Mouse (Mus musculus): ENCODE results near the gene Dcakd. TPM values are rescaled to one million over a fixed set of nuclear protein-coding genes. Genes with fewer than 3 reads are reported as not detected.
A peak's percentile ranks its signal among the peaks of the same experiment; 100 is the strongest.

Dcakd gene
- polyA plus RNA-seq, 1 experiment from 2014 or later, result 36.8 TPM

- Histone ChIP-seq H3K9me3 (ENCODE audit: control insufficient read depth, low read length) (no peaks in the 10 kb centered on the region), H3K4me3 (ENCODE audit: low read depth, low read length) (no peak overlapping the region), H3K27me3 (ENCODE audit: control insufficient read depth, insufficient read depth, low read length) (no peaks in the 10 kb centered on the region), H3K36me3 (ENCODE audit: control insufficient read depth, insufficient read depth, low read length) (peaks cover 27% of the 10 kb centered on the region), H3K27ac (replicated peaks) (peak overlapping the region; percentile 24; the same call in 1 of the 2 replicates), H3K4me1 (replicated peaks; ENCODE audit: control insufficient read depth, insufficient read depth) (no peaks in the 10 kb centered on the region), H3K4me2 (replicated peaks; ENCODE audit: low read depth) (no peak overlapping the region), H3K9ac (ENCODE audit: low read length) (no peak overlapping the region)
- ATAC-seq (ENCODE audit: low FRiP score, low TSS enrichment) (no peak), DNase-seq (ENCODE audit: low spot score) (no peak)
- no peak for TF ChIP-seq CTCF (IDR thresholded peaks at IDR 0.05; ENCODE audit: low read depth)
- TF ChIP-seq EP300 (optimal IDR thresholded peaks at IDR 0.05), result no peak
- 82% methylated on average over 18 of the region's 18 CpGs for WGBS
These were observed 25.3 kb upstream of the Dcakd start for GRCm38 (mm10) chr11:103053191-103054076.

DNA sequence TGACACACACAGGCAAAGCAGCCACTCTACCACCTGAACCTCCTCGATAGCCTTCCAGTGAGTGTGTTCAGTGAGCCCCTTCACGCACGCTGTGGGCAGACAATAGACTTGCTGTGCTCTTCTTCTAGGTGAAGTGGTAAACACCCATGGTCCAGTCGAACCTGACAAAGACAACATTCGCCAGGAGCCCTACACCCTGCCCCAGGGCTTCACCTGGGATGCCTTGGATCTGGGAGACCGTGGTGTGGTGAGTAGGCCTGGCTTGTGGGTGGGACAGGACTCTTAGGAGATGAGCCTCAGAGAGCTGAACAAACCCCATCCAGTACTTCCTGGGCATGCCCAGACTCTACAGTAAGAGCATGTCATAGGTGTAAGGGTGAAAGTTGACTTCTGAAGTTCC, 23.9 kb upstream of the Dcakd start:
- H3K4me2 ChIP-seq (replicated peaks; ENCODE audit: low read depth), result no peak overlapping the region
- no peak overlapping the region for H3K4me3 ChIP-seq (ENCODE audit: low read depth, low read length)
- ATAC-seq (ENCODE audit: low FRiP score, low TSS enrichment) (no peak), DNase-seq (ENCODE audit: low spot score) (no peak)
- H3K27ac ChIP-seq (replicated peaks), result no peak overlapping the region
- no peak overlapping the region for H3K9ac ChIP-seq (ENCODE audit: low read length)
- H3K9me3 ChIP-seq (ENCODE audit: control insufficient read depth, low read length), result no peaks in the 10 kb centered on the region
- TF ChIP-seq CTCF (IDR thresholded peaks at IDR 0.05; ENCODE audit: low read depth) (no peak), EP300 (optimal IDR thresholded peaks at IDR 0.05) (no peak)
- no peaks in the 10 kb centered on the region for H3K4me1 ChIP-seq (replicated peaks; ENCODE audit: control insufficient read depth, insufficient read depth)
- no peaks in the 10 kb centered on the region for H3K27me3 ChIP-seq (ENCODE audit: control insufficient read depth, insufficient read depth, low read length)
- WGBS, result 87% methylated on average over 6 of the region's 6 CpGs
- H3K36me3 ChIP-seq (ENCODE audit: control insufficient read depth, insufficient read depth, low read length), result peaks cover 17% of the 10 kb centered on the region

DNA sequence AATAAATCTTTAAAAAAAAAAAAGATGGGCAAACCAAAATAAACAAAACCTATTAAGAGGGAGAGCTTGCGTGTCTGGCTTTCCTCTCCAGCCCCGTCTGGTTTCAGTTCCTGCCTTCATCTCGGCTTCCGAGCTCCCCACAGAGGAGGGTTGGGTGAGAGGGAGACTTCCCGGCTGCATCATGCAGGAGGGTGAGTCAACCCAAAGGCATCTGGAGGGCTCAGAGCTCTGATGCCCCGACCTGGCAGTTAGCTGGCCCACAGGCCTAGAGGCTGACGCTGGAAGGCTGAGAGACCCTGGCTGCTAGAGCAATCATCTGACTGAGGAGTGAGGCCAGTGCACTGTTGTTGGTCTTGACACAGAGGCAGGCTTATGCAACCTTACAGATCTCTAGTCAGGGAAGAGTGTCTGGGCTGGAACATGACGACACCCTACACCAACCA, 23.1 kb upstream of the Dcakd start:
- WGBS, result 43% methylated on average over 8 of the region's 8 CpGs
- Histone ChIP-seq H3K36me3 (ENCODE audit: control insufficient read depth, insufficient read depth, low read length) (peaks cover 19% of the 10 kb centered on the region), H3K9me3 (ENCODE audit: control insufficient read depth, low read length) (no peaks in the 10 kb centered on the region), H3K9ac (ENCODE audit: low read length) (no peak overlapping the region), H3K27ac (replicated peaks) (peak overlapping the region; percentile 30; the same call in 1 of the 2 replicates), H3K4me3 (ENCODE audit: low read depth, low read length) (no peak overlapping the region), H3K4me2 (replicated peaks; ENCODE audit: low read depth) (no peak overlapping the region), H3K4me1 (replicated peaks; ENCODE audit: control insufficient read depth, insufficient read depth) (no peaks in the 10 kb centered on the region), H3K27me3 (ENCODE audit: control insufficient read depth, insufficient read depth, low read length) (no peaks in the 10 kb centered on the region)
- no peak for TF ChIP-seq CTCF (IDR thresholded peaks at IDR 0.05; ENCODE audit: low read depth)
- TF ChIP-seq EP300 (optimal IDR thresholded peaks at IDR 0.05), result no peak
- DNase-seq (ENCODE audit: low spot score) (peak; percentile 33), ATAC-seq (ENCODE audit: low FRiP score, low TSS enrichment) (peak; percentile 78; the same call in 1 of the 2 replicates)

DNA sequence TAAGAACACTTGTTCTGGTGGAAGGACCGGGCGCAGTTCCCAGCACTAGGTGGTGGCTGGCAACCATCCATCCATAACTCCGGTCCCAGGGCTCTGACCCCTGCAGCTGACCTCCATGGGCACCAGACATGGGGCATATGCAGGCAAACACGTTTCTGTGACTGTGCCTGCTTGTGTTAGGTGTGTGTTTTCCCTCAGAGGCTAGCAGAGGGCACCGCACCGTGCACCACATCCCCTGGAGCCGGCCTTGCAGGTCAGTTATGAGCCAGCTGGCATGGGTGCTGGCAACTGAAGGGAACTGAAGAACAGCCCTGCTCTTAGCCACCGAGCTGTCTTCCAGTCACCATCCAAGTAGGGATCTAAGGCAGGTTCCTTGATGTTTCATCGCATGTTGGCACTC, 22.0 kb upstream of the Dcakd start:
- no peak overlapping the region for H3K4me2 ChIP-seq (replicated peaks; ENCODE audit: low read depth)
- DNase-seq (ENCODE audit: low spot score), result no peak
- peaks cover 16% of the 10 kb centered on the region for H3K36me3 ChIP-seq (ENCODE audit: control insufficient read depth, insufficient read depth, low read length)
- no peak for ATAC-seq (ENCODE audit: low FRiP score, low TSS enrichment)
- no peak overlapping the region for H3K9ac ChIP-seq (ENCODE audit: low read length)
- no peak overlapping the region for H3K4me3 ChIP-seq (ENCODE audit: low read depth, low read length)
- no peaks in the 10 kb centered on the region for H3K9me3 ChIP-seq (ENCODE audit: control insufficient read depth, low read length)
- H3K4me1 ChIP-seq (replicated peaks; ENCODE audit: control insufficient read depth, insufficient read depth), result no peaks in the 10 kb centered on the region
- 89% methylated on average over 9 of the region's 9 CpGs for WGBS
- no peak for TF ChIP-seq CTCF (IDR thresholded peaks at IDR 0.05; ENCODE audit: low read depth)
- TF ChIP-seq EP300 (optimal IDR thresholded peaks at IDR 0.05), result no peak
- no peaks in the 10 kb centered on the region for H3K27me3 ChIP-seq (ENCODE audit: control insufficient read depth, insufficient read depth, low read length)
- H3K27ac ChIP-seq (replicated peaks), result no peak overlapping the region

DNA sequence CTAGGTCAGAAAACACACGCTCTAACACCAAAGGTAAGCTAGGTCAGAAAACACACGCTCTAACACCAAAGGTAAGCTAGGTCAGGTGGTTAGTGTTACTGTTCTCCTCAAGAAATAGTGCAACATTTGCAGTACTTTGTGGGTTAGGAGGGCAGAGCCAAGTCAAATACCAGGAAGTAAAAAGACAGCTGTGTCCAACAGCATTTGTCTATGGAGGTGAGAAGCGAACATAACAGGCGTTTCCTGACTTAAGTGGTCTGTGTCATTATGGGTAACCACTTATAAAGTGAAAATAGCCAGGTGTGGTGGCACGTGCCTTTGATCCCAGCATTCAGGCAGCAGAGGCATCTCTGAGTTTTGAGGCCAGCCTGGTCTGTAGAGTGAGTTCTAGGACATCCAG, 21.5 kb upstream of the Dcakd start:
- Histone ChIP-seq H3K9me3 (ENCODE audit: control insufficient read depth, low read length) (no peaks in the 10 kb centered on the region), H3K4me2 (replicated peaks; ENCODE audit: low read depth) (no peak overlapping the region), H3K27me3 (ENCODE audit: control insufficient read depth, insufficient read depth, low read length) (no peaks in the 10 kb centered on the region), H3K27ac (replicated peaks) (no peak overlapping the region), H3K4me1 (replicated peaks; ENCODE audit: control insufficient read depth, insufficient read depth) (no peaks in the 10 kb centered on the region), H3K4me3 (ENCODE audit: low read depth, low read length) (no peak overlapping the region), H3K9ac (ENCODE audit: low read length) (no peak overlapping the region), H3K36me3 (ENCODE audit: control insufficient read depth, insufficient read depth, low read length) (peaks cover 17% of the 10 kb centered on the region)
- ATAC-seq (ENCODE audit: low FRiP score, low TSS enrichment) (no peak), DNase-seq (ENCODE audit: low spot score) (no peak)
- TF ChIP-seq CTCF (IDR thresholded peaks at IDR 0.05; ENCODE audit: low read depth) (no peak), EP300 (optimal IDR thresholded peaks at IDR 0.05) (no peak)
- 86% methylated on average over 5 of the region's 5 CpGs for WGBS

DNA sequence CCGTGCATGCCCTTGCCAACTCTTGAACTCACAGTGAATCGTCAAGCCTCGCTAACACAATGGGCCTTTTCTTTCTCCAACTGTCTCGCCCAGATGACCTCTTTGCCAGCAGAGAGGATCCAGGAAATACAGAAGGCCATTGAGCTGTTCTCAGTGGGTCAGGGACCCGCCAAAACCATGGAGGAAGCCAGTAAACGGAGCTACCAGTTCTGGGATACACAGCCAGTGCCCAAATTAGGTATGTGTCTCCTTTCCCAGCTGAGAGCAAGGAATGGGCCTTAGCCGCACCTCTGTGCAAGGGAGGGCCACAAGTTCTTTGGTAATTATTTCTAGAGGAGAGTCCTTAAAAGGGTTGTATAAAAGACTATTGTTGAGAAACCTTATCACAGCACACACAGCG, 18.2 kb upstream of the Dcakd start:
- TF ChIP-seq EP300 (optimal IDR thresholded peaks at IDR 0.05) (no peak), CTCF (IDR thresholded peaks at IDR 0.05; ENCODE audit: low read depth) (no peak)
- DNase-seq (ENCODE audit: low spot score) (no peak), ATAC-seq (ENCODE audit: low FRiP score, low TSS enrichment) (no peak)
- 70% methylated on average over 8 of the region's 8 CpGs for WGBS
- Histone ChIP-seq H3K4me1 (replicated peaks; ENCODE audit: control insufficient read depth, insufficient read depth) (no peaks in the 10 kb centered on the region), H3K27me3 (ENCODE audit: control insufficient read depth, insufficient read depth, low read length) (no peaks in the 10 kb centered on the region), H3K27ac (replicated peaks) (no peak overlapping the region), H3K4me2 (replicated peaks; ENCODE audit: low read depth) (no peak overlapping the region), H3K4me3 (ENCODE audit: low read depth, low read length) (no peak overlapping the region), H3K9me3 (ENCODE audit: control insufficient read depth, low read length) (no peaks in the 10 kb centered on the region), H3K36me3 (ENCODE audit: control insufficient read depth, insufficient read depth, low read length) (peaks cover 18% of the 10 kb centered on the region), H3K9ac (ENCODE audit: low read length) (no peak overlapping the region)

All from stomach, postnatal 0 days (tissue).